Mouse (Mus musculus): ENCODE data around the gene Jph2.

- TF ChIP-seq CTCF (IDR thresholded peaks at IDR 0.05; ENCODE audit: insufficient read depth, low read length) (no peak), POLR2A (IDR thresholded peaks at IDR 0.05; ENCODE audit: borderline replicate concordance, extremely low read depth, low read depth, low read length) (no peak)
Observed at GRCm38 (mm10) chr2:163444017-163444416, 46.2 kb upstream of the Jph2 start.

Data from lung, adult 2 months (tissue).